ENCODE assay signal across 21 mouse cellular contexts in genomic region chr10:93097439-93097838, GRCm38 (mm10). TPM values are rescaled to one million over a fixed set of nuclear protein-coding genes. Genes with fewer than 3 reads are reported as not detected.
DNase-seq lines count a peak whose midpoint lies in the region; ATAC-seq and TF ChIP-seq lines count a peak whose summit lies in the region.
"Had no signal": no experiment of that assay in that cellular context is flagged by ENCODE, and none has a peak within 500 bp of the region (broad histone marks: within the 10 kb centered on the region; RNA-seq: fewer than 3 reads in every experiment).

No protein-coding gene starts in this region.

- no peak for ATAC-seq in midbrain, embryonic 11.5 days (ENCODE audit: low FRiP score)
- ATAC-seq in midbrain, embryonic 14.5 days (ENCODE audit: low FRiP score, low TSS enrichment): no peak
- ATAC-seq: activated CD4-positive, CD25-positive, alpha-beta regulatory T cell, adult 4 months; CD4-positive, CD25-positive, alpha-beta regulatory T cell, adult 4 months; Patski had no signal

- DNase-seq in heart, adult 11 months: peak; percentile 60
- no peak for DNase-seq in heart, postnatal 14 days
- DNase-seq in midbrain, embryonic 11.5 days (ENCODE audit: low spot score, missing footprints): peak; percentile 71
- no peak for DNase-seq in midbrain, embryonic 14.5 days
- DNase-seq in thymus, adult 2 months: no peak
- DNase-seq in thymus, postnatal 25 days: no peak
- DNase-seq: adrenal gland, adult 2 months; adrenal gland, adult 8-10 months; adrenal gland, postnatal 10 days; adrenal gland, postnatal 14 days; adrenal gland, postnatal 25 days; adrenal gland, postnatal 36 days; B cell, adult 2 months; cerebellum, adult 11 months; cerebellum, adult 11-12 months; cerebellum, adult 18-20 months had no signal

- H3K9ac ChIP-seq in midbrain, embryonic 11.5 days (ENCODE audit: low read length): no peak overlapping the region
- H3K9ac ChIP-seq in midbrain, embryonic 14.5 days (replicated peaks; ENCODE audit: low read length): no peak overlapping the region

- no peak overlapping the region for H3K4me2 ChIP-seq in midbrain, embryonic 11.5 days
- no peak overlapping the region for H3K4me2 ChIP-seq in midbrain, embryonic 14.5 days (ENCODE audit: low read length)

- TF ChIP-seq CTCF in thymus, adult 2 months (IDR thresholded peaks at IDR 0.05; ENCODE audit: borderline replicate concordance, control insufficient read depth, extremely low read depth, insufficient read depth, low read length, poor library complexity): no peak

- TF ChIP-seq POLR2A in thymus, adult 2 months (IDR thresholded peaks at IDR 0.05; ENCODE audit: control insufficient read depth, extremely low read depth, insufficient read depth, low read length, poor library complexity): no peak

- WGBS in midbrain, embryonic 11.5 days: 95% methylated on average over 7 of the region's 7 CpGs
- WGBS in midbrain, embryonic 14.5 days: 93% methylated on average over 7 of the region's 7 CpGs
- 96% methylated on average over 7 of the region's 7 CpGs for WGBS in thymus, adult 2 months

- H3K27ac ChIP-seq in midbrain, embryonic 11.5 days (ENCODE audit: low read depth, low read length): no peak overlapping the region
- H3K27ac ChIP-seq in midbrain, embryonic 14.5 days (replicated peaks; ENCODE audit: low read depth, low read length): no peak overlapping the region
- peak overlapping the region; percentile 42 for H3K27ac ChIP-seq in thymus, adult 2 months (ENCODE audit: control insufficient read depth, insufficient read depth, low read length)

- no peaks in the 10 kb centered on the region for H3K9me3 ChIP-seq in midbrain, embryonic 11.5 days (ENCODE audit: control insufficient read depth, low read length)
- H3K9me3 ChIP-seq in midbrain, embryonic 14.5 days (ENCODE audit: control insufficient read depth, low read length): no peaks in the 10 kb centered on the region

- no peak overlapping the region for H3K4me3 ChIP-seq in midbrain, embryonic 11.5 days (ENCODE audit: low read depth, low read length)
- H3K4me3 ChIP-seq in midbrain, embryonic 14.5 days (replicated peaks; ENCODE audit: low read depth, low read length): no peak overlapping the region
- H3K4me3 ChIP-seq in thymus, adult 2 months (ENCODE audit: control insufficient read depth, insufficient read depth, low read length): no peak overlapping the region

- no peaks in the 10 kb centered on the region for H3K4me1 ChIP-seq in midbrain, embryonic 11.5 days (ENCODE audit: control insufficient read depth, insufficient read depth, low read length)
- H3K4me1 ChIP-seq in midbrain, embryonic 14.5 days (ENCODE audit: control insufficient read depth, insufficient read depth, low read length): no peaks in the 10 kb centered on the region
- H3K4me1 ChIP-seq in thymus, adult 2 months (replicated peaks; ENCODE audit: control insufficient read depth, insufficient read depth, low read length): peaks cover 10% of the 10 kb centered on the region

- intact Hi-C loops in heart, postnatal 14 days (cut with DNase I): no loop called here

- no peaks in the 10 kb centered on the region for H3K27me3 ChIP-seq in midbrain, embryonic 11.5 days (ENCODE audit: control insufficient read depth, insufficient read depth, low read length)
- no peaks in the 10 kb centered on the region for H3K27me3 ChIP-seq in midbrain, embryonic 14.5 days (ENCODE audit: control insufficient read depth, insufficient read depth, low read length)
- no peaks in the 10 kb centered on the region; the same call in 1 of the 2 replicates for H3K27me3 ChIP-seq in thymus, adult 2 months (ENCODE audit: control insufficient read depth, insufficient read depth, low read length)
- H3K27me3 ChIP-seq: CH12.LX, Patski had no signal

- H3K36me3 ChIP-seq in midbrain, embryonic 11.5 days (ENCODE audit: control insufficient read depth, insufficient read depth, low read length): no peaks in the 10 kb centered on the region
- no peaks in the 10 kb centered on the region for H3K36me3 ChIP-seq in midbrain, embryonic 14.5 days (ENCODE audit: control insufficient read depth, insufficient read depth, low read length)
- no peaks in the 10 kb centered on the region for H3K36me3 ChIP-seq in thymus, adult 2 months (ENCODE audit: control insufficient read depth, insufficient read depth, low read length)
- H3K36me3 ChIP-seq: G1E had no signal

RNA-seq across cellular contexts. Expression of gene Cfap54, which starts 16.0 kb away (rescaled TPM):
- 1 to 10 TPM in 1 of 2 experiments, under 1 TPM in 1; 1.00 to 1.8 TPM for total RNA-seq in heart, postnatal 14 days (2021)
- polyA plus RNA-seq in midbrain, embryonic 11.5 days (2014; fragmentation: Nextera tagmentation; extraction: Ambion mirVana): 0.80 and 0.89 TPM in 2 replicates
- polyA plus RNA-seq in midbrain, embryonic 14.5 days (2014; fragmentation: Nextera tagmentation; extraction: Ambion mirVana): 2.7 TPM in 2 replicates
- polyA plus RNA-seq in thymus, adult 2 months (2012; rRNA removed): 0.44 and 0.79 TPM in 2 replicates

Comparison
In these comparisons a context has a peak if more than half of its experiments do, and no peak if none do; other contexts are left out.
1. DNase-seq: peak in heart, adult 11 months (single experiment) and midbrain, embryonic 11.5 days (single experiment); none in heart, postnatal 14 days (0 of 2), midbrain, embryonic 14.5 days (single experiment), thymus, adult 2 months (single experiment) and thymus, postnatal 25 days (single experiment).